Mouse (Mus musculus) liver, postnatal 0 days (tissue): ENCODE measurements at regions not wholly inside any gene's neighbourhood (a gene's known extent, or its start where the extent isn't known, plus 50 kb on each side); places are given as distances from the start of the nearest gene placed in this dataset.

Experiments used
- ATAC-seq: fragments of 200-750 bp; cut with Nextera tagmentation; 2 replicates; pipeline ENCODE4 v1.8.0; 2017; ENCODE audit warnings: mild to moderate bottlenecking, moderate library complexity
- DNase-seq: peaks from one replicate; pipeline ENCODE4 v3.0.0-alpha.2; 2016
- H3K27ac ChIP-seq: fragments of 300-500 bp; sonication (generic); 2 replicates; pipeline ENCODE4 v1.5.1; 2014; ENCODE audit warnings: antibody characterized with exemption, moderate library complexity, mild to moderate bottlenecking, low read depth
- H3K27me3 ChIP-seq: fragments of 300-500 bp; sonication (generic); 2 replicates; pipeline ENCODE4 v1.6.1; 2014; ENCODE audit warnings: low read length, control low read depth, mixed read lengths; ENCODE audit not compliant: insufficient read depth
- H3K36me3 ChIP-seq: fragments of 300-500 bp; sonication (generic); replicated peaks from 2 replicates; pipeline ENCODE4 v1.6.1; 2014; ENCODE audit warnings: mild to moderate bottlenecking, control low read depth, low read length, moderate library complexity, mixed read lengths; ENCODE audit not compliant: insufficient read depth
- H3K4me1 ChIP-seq: fragments of 300-500 bp; sonication (generic); 2 replicates; pipeline ENCODE4 v1.6.1; 2014; ENCODE audit warnings: antibody characterized with exemption, mild to moderate bottlenecking, control low read depth; ENCODE audit not compliant: insufficient read depth
- H3K4me2 ChIP-seq: fragments of 300-500 bp; sonication (generic); 2 replicates; pipeline ENCODE4 v1.6.1; 2014; ENCODE audit warnings: low read depth, mild to moderate bottlenecking, low read length, moderate library complexity, mixed read lengths
- H3K4me3 ChIP-seq: fragments of 300-500 bp; sonication (generic); 2 replicates; pipeline ENCODE4 v1.5.1; 2014; ENCODE audit warnings: low read depth, low read length
- H3K9ac ChIP-seq: fragments of 300-500 bp; sonication (generic); replicated peaks from 2 replicates; pipeline ENCODE4 v1.6.1; 2014; ENCODE audit warnings: mild to moderate bottlenecking, moderate library complexity
- H3K9me3 ChIP-seq: fragments of 300-500 bp; sonication (generic); 2 replicates; pipeline ENCODE4 v1.6.1; 2016; ENCODE audit warnings: mild to moderate bottlenecking, control low read depth, low read length, mixed read lengths
- CTCF ChIP-seq: sonication (generic); IDR thresholded peaks from 2 replicates; pipeline ENCODE4 v1.5.1; 2016; ENCODE audit warnings: antibody characterized with exemption, low read depth
- EP300 ChIP-seq: IDR thresholded peaks from 2 replicates; pipeline ENCODE4 v1.6.1; 2016; ENCODE audit warnings: antibody characterized with exemption, low read depth, mild to moderate bottlenecking
- WGBS: fragments of 180-500 bp; shearing (Covaris S2); extraction: QIAGEN DNeasy Blood & Tissue Kit; methylation state at CpG from one replicate; pipeline ENCODE4 v1.1.7; 2014; ENCODE audit not compliant: insufficient replicate concordance; 5-methylcytosine and 5-hydroxymethylcytosine counted together

DNA sequence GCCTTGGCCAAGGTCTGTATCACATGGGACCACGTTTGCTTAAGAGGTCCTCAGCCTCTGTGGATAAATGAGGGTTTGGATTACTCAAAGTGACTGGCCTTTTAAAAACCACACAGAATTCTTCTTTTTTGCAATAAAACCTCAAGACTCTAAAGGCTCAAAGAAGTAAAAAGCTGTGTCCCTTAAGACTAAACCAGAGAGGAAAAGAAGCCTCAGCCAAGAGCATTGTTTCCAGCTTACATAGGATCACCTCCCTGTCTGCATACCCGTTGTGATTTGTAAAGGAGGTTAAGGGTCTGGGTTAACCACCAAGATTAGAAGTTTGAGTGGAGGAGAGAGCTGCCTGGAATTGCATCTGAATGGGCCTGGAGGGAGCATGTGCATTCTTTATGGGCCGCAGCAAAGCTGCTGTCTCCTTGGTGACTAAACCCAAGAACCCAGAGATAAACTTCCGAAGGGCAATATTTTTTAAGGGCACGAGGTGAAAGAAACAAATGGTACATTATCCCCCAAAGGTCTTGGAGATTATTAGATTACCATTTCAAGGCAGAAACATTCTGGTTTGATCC is 297.4 kb downstream of the Cxcl12 start:
- no peak for ATAC-seq
- Histone ChIP-seq H3K9ac (no peak overlapping the region), H3K27me3 (no peaks in the 10 kb centered on the region), H3K36me3 (no peaks in the 10 kb centered on the region), H3K9me3 (peaks cover 4% of the 10 kb centered on the region), H3K4me1 (no peaks in the 10 kb centered on the region), H3K4me3 (no peak overlapping the region), H3K27ac (no peak overlapping the region), H3K4me2 (no peak overlapping the region)
- TF ChIP-seq EP300: no peak
- no peak for TF ChIP-seq CTCF
- WGBS: 65% methylated on average over 5 of the region's 5 CpGs
- DNase-seq: no peak

DNA sequence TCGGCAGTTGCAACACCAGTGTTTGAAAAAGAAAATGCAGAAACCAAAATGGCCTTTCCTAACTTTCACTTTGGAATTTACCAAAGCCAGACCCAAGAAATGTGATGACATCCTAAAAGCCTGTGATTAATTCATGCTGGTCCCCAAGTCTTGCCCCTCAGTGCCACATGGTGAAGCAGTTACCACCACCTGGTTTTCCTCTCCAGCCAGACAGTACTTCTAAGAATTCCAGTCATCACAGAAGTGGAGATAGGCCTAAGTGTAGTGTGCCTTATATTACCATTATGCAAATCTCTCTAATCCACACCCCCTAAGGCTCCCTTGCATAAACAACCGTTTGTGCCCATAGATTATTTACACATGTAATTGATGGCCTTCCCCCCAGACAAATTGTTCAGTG is 311.0 kb downstream of the Cxcl12 start:
- no peaks in the 10 kb centered on the region for H3K27me3 ChIP-seq
- 49% methylated on average over 2 of the region's 2 CpGs for WGBS

DNA sequence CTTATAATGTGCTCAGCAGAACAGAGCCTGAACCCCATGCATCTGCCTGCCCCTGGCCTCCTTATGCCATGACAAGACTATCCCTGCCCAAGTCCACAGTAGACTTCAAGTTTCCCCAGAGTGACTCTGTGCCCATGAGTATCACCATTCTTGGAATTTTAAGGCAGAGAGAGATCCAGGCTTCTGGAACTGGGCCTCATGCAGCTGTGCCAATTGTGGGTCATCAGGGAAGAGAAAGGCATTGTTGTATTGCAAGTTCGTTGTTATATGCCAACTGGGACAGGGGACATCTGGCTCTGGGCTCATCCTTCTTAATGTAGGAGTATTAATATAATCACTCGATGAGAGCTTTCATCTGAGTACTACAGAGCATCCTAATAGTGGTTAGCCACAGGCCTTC is 312.1 kb downstream of the Cxcl12 start:
- Histone ChIP-seq H3K36me3 (no peaks in the 10 kb centered on the region), H3K27me3 (no peaks in the 10 kb centered on the region), H3K4me3 (no peak overlapping the region), H3K4me2 (no peak overlapping the region), H3K9me3 (no peaks in the 10 kb centered on the region), H3K4me1 (no peaks in the 10 kb centered on the region), H3K9ac (no peak overlapping the region), H3K27ac (no peak overlapping the region)
- TF ChIP-seq CTCF: no peak
- no peak for TF ChIP-seq EP300
- ATAC-seq (no peak), DNase-seq (no peak)
- 70% methylated on average over 2 of the region's 2 CpGs for WGBS

More for the DNA sequence above, 311.0 kb downstream of the Cxcl12 start:
- no peak for TF ChIP-seq EP300
- TF ChIP-seq CTCF: no peak
- H3K36me3 ChIP-seq: no peaks in the 10 kb centered on the region
- no peaks in the 10 kb centered on the region for H3K9me3 ChIP-seq
- H3K9ac ChIP-seq: no peak overlapping the region
- no peak overlapping the region for H3K27ac ChIP-seq
- DNase-seq: no peak
- H3K4me2 ChIP-seq: no peak overlapping the region
- no peaks in the 10 kb centered on the region for H3K4me1 ChIP-seq
- ATAC-seq: no peak
- H3K4me3 ChIP-seq: no peak overlapping the region

DNA sequence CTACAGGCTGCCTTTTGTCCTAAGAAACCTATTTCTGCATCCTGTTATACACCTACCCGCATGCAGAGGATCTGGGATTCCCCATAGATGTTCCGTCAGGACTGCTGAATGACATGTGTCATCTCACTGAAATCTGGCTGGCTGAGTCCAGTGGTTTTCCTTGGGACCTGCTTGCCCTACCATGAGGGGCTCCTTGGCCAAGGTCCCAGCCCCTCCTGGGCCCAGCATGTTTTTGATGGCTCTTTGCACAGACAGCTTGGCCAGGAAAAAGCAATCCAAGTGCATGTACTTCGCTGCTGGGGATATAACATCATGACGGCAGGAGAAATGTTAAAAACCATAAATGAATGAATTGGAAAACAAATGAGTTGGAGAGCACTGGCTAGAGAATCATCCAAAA is 320.8 kb downstream of the Cxcl12 start:
- Histone ChIP-seq H3K4me1 (no peaks in the 10 kb centered on the region), H3K4me3 (no peak overlapping the region), H3K9me3 (no peaks in the 10 kb centered on the region), H3K4me2 (no peak overlapping the region), H3K9ac (no peak overlapping the region), H3K27ac (no peak overlapping the region), H3K27me3 (no peaks in the 10 kb centered on the region), H3K36me3 (no peaks in the 10 kb centered on the region)
- no peak for ATAC-seq
- DNase-seq: no peak
- 79% methylated on average over 4 of the region's 4 CpGs for WGBS
- TF ChIP-seq CTCF (no peak), EP300 (no peak)

DNA sequence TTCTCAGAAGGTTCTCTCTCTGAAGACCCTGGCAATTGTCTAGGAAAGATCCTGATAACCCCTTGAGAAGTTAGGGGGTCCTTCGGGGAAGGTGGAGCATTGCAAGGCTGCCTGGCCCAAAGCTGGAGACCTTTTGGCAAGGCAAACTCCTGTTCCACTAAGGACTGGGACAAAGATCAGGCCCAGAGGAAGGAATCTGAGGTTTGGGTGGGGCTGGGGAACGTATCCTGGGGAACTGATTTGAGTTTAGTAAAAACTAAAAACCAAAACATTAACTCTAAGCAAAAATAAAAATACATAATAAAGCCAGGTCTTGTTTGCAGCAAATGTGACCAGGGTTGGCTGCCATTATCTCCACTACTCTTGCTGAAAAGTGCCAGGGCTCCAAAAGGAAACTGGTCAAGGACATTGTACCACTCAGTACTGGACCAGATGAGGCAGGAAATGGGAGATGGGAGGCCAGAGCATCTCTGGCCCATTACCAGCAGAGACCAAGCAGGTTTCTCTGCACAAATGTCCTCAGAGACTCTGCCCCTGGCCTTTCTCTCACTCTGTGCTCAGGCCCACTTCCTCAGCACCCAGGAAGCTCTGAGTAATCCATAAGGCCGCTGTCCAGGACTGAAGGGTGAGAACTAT is 321.5 kb downstream of the Cxcl12 start:
- TF ChIP-seq CTCF (no peak), EP300 (no peak)
- 68% methylated on average over 3 of the region's 3 CpGs for WGBS
- ATAC-seq (no peak), DNase-seq (no peak)
- no peak overlapping the region for H3K4me3 ChIP-seq
- H3K27me3 ChIP-seq: no peaks in the 10 kb centered on the region
- H3K36me3 ChIP-seq: no peaks in the 10 kb centered on the region
- H3K4me1 ChIP-seq: no peaks in the 10 kb centered on the region
- no peak overlapping the region for H3K27ac ChIP-seq
- no peaks in the 10 kb centered on the region for H3K9me3 ChIP-seq
- no peak overlapping the region for H3K4me2 ChIP-seq
- H3K9ac ChIP-seq: no peak overlapping the region

DNA sequence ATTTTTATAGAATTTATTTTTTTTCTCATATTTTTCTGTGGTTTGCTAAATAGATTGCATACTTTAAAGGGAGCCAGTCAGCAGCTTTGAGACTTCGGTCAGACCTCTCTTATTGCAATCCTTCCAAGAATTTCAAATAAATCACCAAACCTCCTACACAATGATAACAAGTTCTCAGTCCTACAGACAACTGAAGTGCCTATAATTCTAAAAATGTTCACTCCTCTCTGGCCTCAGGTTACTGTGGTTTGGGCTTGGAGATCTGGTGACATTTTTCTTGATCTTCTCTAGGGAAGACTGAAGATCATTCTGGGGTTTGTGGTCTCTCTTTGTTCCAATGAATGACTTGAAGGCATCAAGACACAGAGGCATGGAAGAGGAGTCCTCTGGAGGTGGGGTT is 326.6 kb downstream of the Cxcl12 start:
- Histone ChIP-seq H3K36me3 (no peaks in the 10 kb centered on the region), H3K4me3 (no peak overlapping the region), H3K4me1 (no peaks in the 10 kb centered on the region), H3K4me2 (no peak overlapping the region), H3K9ac (no peak overlapping the region), H3K9me3 (no peaks in the 10 kb centered on the region), H3K27me3 (no peaks in the 10 kb centered on the region), H3K27ac (no peak overlapping the region)
- 69% methylated on average over 1 of the region's 1 CpGs for WGBS
- DNase-seq (no peak), ATAC-seq (no peak)
- no peak for TF ChIP-seq CTCF
- no peak for TF ChIP-seq EP300
